Mouse (Mus musculus): ENCODE results near the gene Fosl1. TPM values are rescaled to one million over a fixed set of nuclear protein-coding genes. Genes with fewer than 3 reads are reported as not detected.
"Not testable (repeated sequence)": the region's sequence is repeated elsewhere in the genome, so short reads cannot be mapped to it uniquely, and the experiment has no call there.

The Fosl1 gene
- polyA plus RNA-seq, 1 experiment from 2014 or later = not detected

- peak; percentile 23; the same call in 1 of the 2 replicates for TF ChIP-seq EP300 (IDR thresholded peaks at IDR 0.05)
- no peak for TF ChIP-seq CTCF (IDR thresholded peaks at IDR 0.05)
- peak; percentile 94 for DNase-seq (ENCODE audit: low spot score)
- Histone ChIP-seq H3K9me3 (ENCODE audit: low read length) (no peaks in the 10 kb centered on the region), H3K27me3 (replicated peaks; ENCODE audit: insufficient read depth, low read length) (no peaks in the 10 kb centered on the region), H3K4me2 (replicated peaks; ENCODE audit: low read depth, low read length) (peak overlapping the region; percentile 76), H3K4me3 (ENCODE audit: low read depth, low read length) (peak overlapping the region; percentile 94), H3K27ac (ENCODE audit: low read length) (peak overlapping the region; percentile 98), H3K36me3 (ENCODE audit: insufficient read depth, low read length) (peaks cover 21% of the 10 kb centered on the region), H3K9ac (replicated peaks; ENCODE audit: low read depth) (peak overlapping the region; percentile 96), H3K4me1 (ENCODE audit: insufficient read depth, low read depth, low read length) (peaks cover 16% of the 10 kb centered on the region; the same call in 1 of the 2 replicates)
- peak; percentile 30 for ATAC-seq
- 1% methylated on average over 54 of the region's 59 CpGs for WGBS
Measured at GRCm38 (mm10) chr19:5490898-5491708, 43.8 kb downstream of the Fosl1 start.

- H3K9ac ChIP-seq (replicated peaks; ENCODE audit: low read depth) = no peak overlapping the region
- no peak overlapping the region for H3K27ac ChIP-seq (ENCODE audit: low read length)
- no peaks in the 10 kb centered on the region for H3K9me3 ChIP-seq (ENCODE audit: low read length)
- ATAC-seq (no peak), DNase-seq (ENCODE audit: low spot score) (no peak)
- H3K27me3 ChIP-seq (replicated peaks; ENCODE audit: insufficient read depth, low read length) = no peaks in the 10 kb centered on the region
- WGBS = 73% methylated on average over 4 of the region's 4 CpGs
- no peak for TF ChIP-seq EP300 (IDR thresholded peaks at IDR 0.05)
- TF ChIP-seq CTCF (IDR thresholded peaks at IDR 0.05) = no peak
- H3K4me1 ChIP-seq (ENCODE audit: insufficient read depth, low read depth, low read length) = peaks cover 3% of the 10 kb centered on the region; the same call in 1 of the 2 replicates
- no peak overlapping the region for H3K4me3 ChIP-seq (ENCODE audit: low read depth, low read length)
- H3K4me2 ChIP-seq (replicated peaks; ENCODE audit: low read depth, low read length) = no peak overlapping the region
- peaks cover 27% of the 10 kb centered on the region for H3K36me3 ChIP-seq (ENCODE audit: insufficient read depth, low read length)
Measured at GRCm38 (mm10) chr19:5492641-5493040, 45.3 kb downstream of the Fosl1 start.

DNA sequence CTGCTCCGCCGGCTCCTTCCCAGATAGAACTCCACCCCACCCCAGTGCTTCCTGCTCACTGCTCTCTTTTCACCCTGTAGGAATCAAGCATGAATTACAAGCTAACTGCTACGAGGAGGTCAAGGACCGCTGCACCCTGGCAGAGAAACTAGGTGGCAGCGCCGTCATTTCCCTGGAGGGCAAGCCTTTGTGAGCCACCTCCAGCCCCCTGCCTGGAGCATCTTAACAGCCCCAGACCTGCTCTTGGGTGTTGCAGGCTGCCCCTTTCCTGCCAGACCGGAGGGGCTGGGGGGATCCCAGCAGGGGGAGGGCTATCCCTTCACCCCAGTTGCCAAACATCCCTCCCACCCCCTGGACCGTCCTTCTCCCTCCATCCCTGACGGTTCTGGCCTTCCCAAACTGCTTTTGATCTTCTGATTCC lies 46.0 kb downstream of the Fosl1 start:
- 62% methylated on average over 9 of the region's 9 CpGs for WGBS
- TF ChIP-seq CTCF (IDR thresholded peaks at IDR 0.05) = peak; percentile 16; the same call in 1 of the 2 replicates
- not testable (repeated sequence) for H3K4me2 ChIP-seq (replicated peaks; ENCODE audit: low read depth, low read length); H3K27me3 ChIP-seq (replicated peaks; ENCODE audit: insufficient read depth, low read length); H3K9me3 ChIP-seq (ENCODE audit: low read length); DNase-seq (ENCODE audit: low spot score); ATAC-seq; H3K27ac ChIP-seq (ENCODE audit: low read length); H3K4me1 ChIP-seq (ENCODE audit: insufficient read depth, low read depth, low read length); H3K9ac ChIP-seq (replicated peaks; ENCODE audit: low read depth); H3K4me3 ChIP-seq (ENCODE audit: low read depth, low read length)
- H3K36me3 ChIP-seq (ENCODE audit: insufficient read depth, low read length) = peaks cover 27% of the 10 kb centered on the region

DNA sequence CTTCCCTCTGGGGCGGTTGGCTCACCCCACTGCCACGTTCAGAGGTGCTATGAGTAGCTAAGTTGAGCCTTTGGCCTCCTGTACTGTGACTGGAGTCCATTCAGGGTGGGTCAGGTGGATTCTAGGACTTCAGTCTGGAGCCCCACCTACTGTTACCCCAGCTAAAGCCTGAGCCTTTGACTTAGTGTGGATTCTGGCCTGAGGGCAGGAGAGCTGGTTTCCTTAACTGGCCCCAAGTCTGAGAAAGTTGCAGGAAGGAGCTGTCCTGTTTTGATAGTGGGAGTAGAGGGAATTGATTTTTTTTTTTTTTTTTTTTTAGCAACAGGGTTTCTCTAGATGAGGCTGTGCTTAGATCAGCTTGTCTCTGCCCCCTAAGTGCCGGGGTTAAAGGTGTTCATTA lies 47.0 kb downstream of the Fosl1 start:
- H3K36me3 ChIP-seq (ENCODE audit: insufficient read depth, low read length) = peaks cover 27% of the 10 kb centered on the region
- no peaks in the 10 kb centered on the region for H3K9me3 ChIP-seq (ENCODE audit: low read length)
- TF ChIP-seq EP300 (IDR thresholded peaks at IDR 0.05) = no peak
- no peak overlapping the region for H3K4me2 ChIP-seq (replicated peaks; ENCODE audit: low read depth, low read length)
- WGBS = 83% methylated on average over 3 of the region's 3 CpGs
- DNase-seq (ENCODE audit: low spot score) (no peak), ATAC-seq (no peak)
- H3K4me3 ChIP-seq (ENCODE audit: low read depth, low read length) = no peak overlapping the region
- peaks cover 3% of the 10 kb centered on the region; the same call in 1 of the 2 replicates for H3K4me1 ChIP-seq (ENCODE audit: insufficient read depth, low read depth, low read length)
- H3K27ac ChIP-seq (ENCODE audit: low read length) = no peak overlapping the region
- H3K9ac ChIP-seq (replicated peaks; ENCODE audit: low read depth) = no peak overlapping the region
- H3K27me3 ChIP-seq (replicated peaks; ENCODE audit: insufficient read depth, low read length) = no peaks in the 10 kb centered on the region

DNA sequence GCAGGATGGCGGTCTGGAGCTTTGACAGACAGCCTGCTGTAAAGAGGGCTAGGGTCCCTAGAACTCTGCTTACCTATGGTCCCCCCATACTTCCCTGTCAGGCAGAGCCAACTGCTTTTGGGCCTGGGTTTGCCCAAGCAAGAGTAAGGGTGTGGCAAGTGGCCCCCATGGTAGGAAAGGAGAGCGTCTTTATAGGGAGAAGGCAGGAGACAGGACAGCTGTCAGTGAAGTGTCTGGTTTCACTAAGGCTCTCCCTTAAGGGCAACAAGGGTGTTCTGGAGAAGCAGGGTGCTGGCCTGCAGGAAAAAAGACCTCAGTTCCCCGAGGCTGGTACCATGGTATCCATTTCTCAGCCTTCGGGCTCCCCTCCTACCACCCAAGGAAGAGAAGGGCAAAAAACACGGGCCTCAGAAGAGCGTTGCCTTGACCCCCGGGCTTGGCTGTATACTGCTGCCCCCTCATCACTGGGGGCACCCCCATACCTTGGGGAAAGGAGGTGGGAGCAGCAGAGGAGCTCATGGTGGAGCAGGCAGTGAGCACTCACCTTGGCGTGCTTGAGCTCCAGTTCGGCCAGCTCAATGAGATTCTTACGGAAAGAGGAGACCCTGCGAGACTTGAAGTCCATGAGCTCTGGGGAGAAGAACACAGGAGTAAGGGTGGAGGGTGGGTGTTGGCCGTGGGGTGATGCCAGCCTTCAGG lies 48.2 kb downstream of the Fosl1 start:
- no peaks in the 10 kb centered on the region for H3K9me3 ChIP-seq (ENCODE audit: low read length)
- no peak overlapping the region for H3K4me3 ChIP-seq (ENCODE audit: low read depth, low read length)
- peaks cover 27% of the 10 kb centered on the region for H3K36me3 ChIP-seq (ENCODE audit: insufficient read depth, low read length)
- TF ChIP-seq EP300 (IDR thresholded peaks at IDR 0.05) = no peak
- TF ChIP-seq CTCF (IDR thresholded peaks at IDR 0.05) = no peak
- H3K27ac ChIP-seq (ENCODE audit: low read length) = no peak overlapping the region
- H3K4me2 ChIP-seq (replicated peaks; ENCODE audit: low read depth, low read length) = no peak overlapping the region
- ATAC-seq (no peak), DNase-seq (ENCODE audit: low spot score) (no peak)
- no peak overlapping the region for H3K9ac ChIP-seq (replicated peaks; ENCODE audit: low read depth)
- H3K4me1 ChIP-seq (ENCODE audit: insufficient read depth, low read depth, low read length) = peaks cover 3% of the 10 kb centered on the region; the same call in 1 of the 2 replicates
- H3K27me3 ChIP-seq (replicated peaks; ENCODE audit: insufficient read depth, low read length) = no peaks in the 10 kb centered on the region
- WGBS = 81% methylated on average over 12 of the region's 12 CpGs

DNA sequence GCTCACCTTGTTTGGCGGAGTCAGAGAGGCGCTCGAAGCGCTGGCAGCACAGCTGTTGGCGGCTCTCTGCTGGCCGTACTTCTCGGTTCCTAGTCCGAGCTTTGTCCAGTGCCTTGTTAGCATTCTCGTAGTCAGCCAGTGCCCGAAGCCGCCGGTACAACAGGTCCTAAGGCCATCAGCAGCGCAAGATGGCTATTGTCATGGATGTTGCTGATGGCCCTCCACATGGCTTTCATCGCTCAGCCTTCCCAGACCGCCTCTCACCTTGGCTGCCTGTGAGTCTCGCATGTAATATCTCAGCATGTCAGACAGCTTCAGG lies 48.7 kb downstream of the Fosl1 start:
- ATAC-seq (no peak), DNase-seq (ENCODE audit: low spot score) (no peak)
- no peak for TF ChIP-seq CTCF (IDR thresholded peaks at IDR 0.05)
- no peak for TF ChIP-seq EP300 (IDR thresholded peaks at IDR 0.05)
- Histone ChIP-seq H3K9ac (replicated peaks; ENCODE audit: low read depth) (no peak overlapping the region), H3K4me3 (ENCODE audit: low read depth, low read length) (no peak overlapping the region), H3K36me3 (ENCODE audit: insufficient read depth, low read length) (peaks cover 27% of the 10 kb centered on the region), H3K9me3 (ENCODE audit: low read length) (no peaks in the 10 kb centered on the region), H3K27me3 (replicated peaks; ENCODE audit: insufficient read depth, low read length) (no peaks in the 10 kb centered on the region), H3K4me2 (replicated peaks; ENCODE audit: low read depth, low read length) (no peak overlapping the region), H3K27ac (ENCODE audit: low read length) (no peak overlapping the region), H3K4me1 (ENCODE audit: insufficient read depth, low read depth, low read length) (peaks cover 3% of the 10 kb centered on the region; the same call in 1 of the 2 replicates)
- 79% methylated on average over 16 of the region's 16 CpGs for WGBS

Data from lung, postnatal 0 days (tissue).